Comparison of ENCODE assay signal across 20 mouse cellular contexts in the genomic region with DNA sequence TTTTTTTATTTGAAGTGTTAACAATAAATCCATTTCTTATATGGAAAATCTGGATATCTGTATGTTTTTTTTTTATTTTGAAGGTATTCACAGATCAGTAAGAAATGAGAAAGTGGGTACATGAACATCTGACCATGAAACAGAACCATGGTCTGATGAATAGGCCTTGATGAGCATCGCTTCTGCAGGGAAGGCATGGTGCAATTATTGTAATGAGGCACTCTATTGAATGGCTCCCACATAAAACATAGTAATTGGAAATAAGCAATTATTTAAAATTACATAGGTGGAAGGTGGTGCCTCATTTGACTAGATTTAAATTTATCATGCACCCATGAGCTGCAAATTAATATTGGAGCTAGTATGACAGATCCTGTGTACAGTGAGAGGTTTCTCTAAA.
A peak's percentile ranks its signal among the peaks of the same experiment; 100 is the strongest.
DNase-seq lines count a peak whose midpoint lies in the region; ATAC-seq lines count a peak whose summit lies in the region.
"Had no signal": no experiment of that assay in that cellular context is flagged by ENCODE, and none has a peak within 500 bp of the region (broad histone marks: within the 10 kb centered on the region; RNA-seq: fewer than 3 reads in every experiment).

No protein-coding gene starts in this region.

- intact Hi-C loops in heart, postnatal 36 days (cut with DNase I): no loop called here
- intact Hi-C loops in gastrocnemius, postnatal 36 days (cut with DNase I): no loop called here

- no peaks in the 10 kb centered on the region for H3K27me3 ChIP-seq in forebrain, embryonic 12.5 days
- H3K27me3 ChIP-seq in forebrain, embryonic 15.5 days: no peaks in the 10 kb centered on the region
- no peaks in the 10 kb centered on the region for H3K27me3 ChIP-seq in forebrain, embryonic 13.5 days
- H3K27me3 ChIP-seq in forebrain, embryonic 16.5 days (replicated peaks; ENCODE audit: control insufficient read depth, insufficient read depth, low read length): no peaks in the 10 kb centered on the region
- H3K27me3 ChIP-seq: embryonic facial prominence, embryonic 13.5 days; embryonic facial prominence, embryonic 15.5 days had no signal

- no peak overlapping the region for H3K4me2 ChIP-seq in forebrain, embryonic 12.5 days
- H3K4me2 ChIP-seq in forebrain, embryonic 15.5 days (replicated peaks): no peak overlapping the region
- H3K4me2 ChIP-seq in forebrain, embryonic 13.5 days: no peak overlapping the region
- H3K4me2 ChIP-seq in forebrain, embryonic 16.5 days (ENCODE audit: low read length): no peak overlapping the region
- H3K4me2 ChIP-seq: embryonic facial prominence, embryonic 13.5 days; embryonic facial prominence, embryonic 15.5 days had no signal

- no peaks in the 10 kb centered on the region for H3K4me1 ChIP-seq in forebrain, embryonic 12.5 days
- no peaks in the 10 kb centered on the region for H3K4me1 ChIP-seq in forebrain, embryonic 15.5 days
- H3K4me1 ChIP-seq in forebrain, embryonic 13.5 days: no peaks in the 10 kb centered on the region
- H3K4me1 ChIP-seq in forebrain, embryonic 16.5 days (replicated peaks; ENCODE audit: control insufficient read depth, insufficient read depth, low read length): no peaks in the 10 kb centered on the region
- H3K4me1 ChIP-seq: embryonic facial prominence, embryonic 13.5 days; embryonic facial prominence, embryonic 15.5 days had no signal

- no peak overlapping the region for H3K27ac ChIP-seq in forebrain, embryonic 12.5 days
- H3K27ac ChIP-seq in forebrain, embryonic 15.5 days (replicated peaks): no peak overlapping the region
- H3K27ac ChIP-seq in forebrain, embryonic 13.5 days: no peak overlapping the region
- no peak overlapping the region for H3K27ac ChIP-seq in forebrain, embryonic 16.5 days (ENCODE audit: low read length)
- H3K27ac ChIP-seq: embryonic facial prominence, embryonic 13.5 days; embryonic facial prominence, embryonic 15.5 days had no signal

- ATAC-seq in forebrain, embryonic 12.5 days (ENCODE audit: low FRiP score): peak; percentile 53; the same call in 1 of the 2 replicates
- no peak for ATAC-seq in forebrain, embryonic 15.5 days (replicated peaks)
- ATAC-seq in forebrain, embryonic 13.5 days: peak; percentile 76; the same call in 1 of the 2 replicates
- peak; percentile 31; the same call in 1 of the 2 replicates for ATAC-seq in forebrain, embryonic 16.5 days
- no peak for ATAC-seq in cerebellum, adult (ENCODE audit: insufficient number of reproducible peaks, low FRiP score, low TSS enrichment)

- WGBS in forebrain, embryonic 12.5 days: 55% methylated on average over 1 of the region's 1 CpGs
- WGBS in forebrain, embryonic 15.5 days: 33% methylated on average over 1 of the region's 1 CpGs
- WGBS in forebrain, embryonic 13.5 days: 40% methylated on average over 1 of the region's 1 CpGs
- WGBS in forebrain, embryonic 16.5 days: 22% methylated on average over 1 of the region's 1 CpGs

- no peak overlapping the region for H3K9ac ChIP-seq in forebrain, embryonic 12.5 days
- H3K9ac ChIP-seq in forebrain, embryonic 15.5 days (replicated peaks): no peak overlapping the region
- no peak overlapping the region for H3K9ac ChIP-seq in forebrain, embryonic 13.5 days
- no peak overlapping the region for H3K9ac ChIP-seq in forebrain, embryonic 16.5 days (replicated peaks; ENCODE audit: low read depth, low read length)
- H3K9ac ChIP-seq: embryonic facial prominence, embryonic 13.5 days; embryonic facial prominence, embryonic 15.5 days had no signal

- H3K36me3 ChIP-seq in forebrain, embryonic 12.5 days (replicated peaks): no peaks in the 10 kb centered on the region
- H3K36me3 ChIP-seq in forebrain, embryonic 15.5 days: no peaks in the 10 kb centered on the region
- H3K36me3 ChIP-seq in forebrain, embryonic 13.5 days (ENCODE audit: poor library complexity, severe bottlenecking): no peaks in the 10 kb centered on the region
- H3K36me3 ChIP-seq in forebrain, embryonic 16.5 days (ENCODE audit: control insufficient read depth, insufficient read depth): no peaks in the 10 kb centered on the region
- H3K36me3 ChIP-seq: embryonic facial prominence, embryonic 13.5 days; embryonic facial prominence, embryonic 15.5 days had no signal

- no peak for DNase-seq in heart, postnatal 36 days
- DNase-seq in gastrocnemius, postnatal 36 days: no peak
- DNase-seq: adrenal gland, adult 2 months; adrenal gland, postnatal 10 days; adrenal gland, postnatal 25 days; cerebellum, adult 11 months; cerebellum, adult 18-20 months; cerebellum, adult 8-10 months; cerebellum, adult 9-11 months; cerebellum, postnatal 14 days; cerebellum, postnatal 36 days; embryo, embryonic 11 days had no signal

- no peaks in the 10 kb centered on the region for H3K9me3 ChIP-seq in forebrain, embryonic 12.5 days
- H3K9me3 ChIP-seq in forebrain, embryonic 15.5 days: no peaks in the 10 kb centered on the region
- no peaks in the 10 kb centered on the region for H3K9me3 ChIP-seq in forebrain, embryonic 13.5 days (replicated peaks)
- no peaks in the 10 kb centered on the region for H3K9me3 ChIP-seq in forebrain, embryonic 16.5 days (ENCODE audit: control insufficient read depth, low read length)
- H3K9me3 ChIP-seq: embryonic facial prominence, embryonic 13.5 days; embryonic facial prominence, embryonic 15.5 days had no signal

- H3K4me3 ChIP-seq in forebrain, embryonic 12.5 days (replicated peaks): no peak overlapping the region
- no peak overlapping the region for H3K4me3 ChIP-seq in forebrain, embryonic 15.5 days
- H3K4me3 ChIP-seq in forebrain, embryonic 13.5 days: no peak overlapping the region
- no peak overlapping the region for H3K4me3 ChIP-seq in forebrain, embryonic 16.5 days (replicated peaks; ENCODE audit: low read length)
- H3K4me3 ChIP-seq: embryonic facial prominence, embryonic 13.5 days; embryonic facial prominence, embryonic 15.5 days; erythroblast, embryonic 14.5 days had no signal

Comparison
In these comparisons a context has a peak if more than half of its experiments do, and no peak if none do; other contexts are left out.
1. ATAC-seq: peak in forebrain, embryonic 12.5 days (single experiment), forebrain, embryonic 13.5 days (single experiment) and forebrain, embryonic 16.5 days (single experiment); none in forebrain, embryonic 15.5 days (single experiment) and cerebellum, adult (single experiment).